Mouse (Mus musculus) MEL (cell line): ENCODE data around the gene Lrrn1.

Experiments used
- CHD1 ChIP-seq: IDR thresholded peaks from 2 replicates; pipeline ENCODE4 v1.6.1; 2012; ENCODE audit warnings: low read depth, mild to moderate bottlenecking, inconsistent platforms, low read length, improper control_type of control experiment
- CTCF ChIP-seq, 3 experiments: IDR thresholded peaks in 2 of 3; conservative IDR thresholded peaks in 1 of 3; 2 replicates each; pipeline ENCODE4 v1.5.1; 2011 to 2012; ENCODE audit warnings: low read length in 3 of 3, low read depth in 2 of 3, mild to moderate bottlenecking in 2 of 3, improper control_type of control experiment in 1 of 3, inconsistent platforms in 1 of 3, mixed read lengths in 1 of 3, moderate library complexity in 1 of 3; ENCODE audit not compliant: control insufficient read depth in 1 of 3, insufficient read depth in 1 of 3, poor library complexity in 1 of 3, severe bottlenecking in 1 of 3
- E2F4 ChIP-seq: IDR thresholded peaks from 2 replicates; pipeline ENCODE4 v1.6.1; 2011; ENCODE audit warnings: low read depth, low read length, improper control_type of control experiment, borderline replicate concordance
- EP300 ChIP-seq, 2 experiments: IDR thresholded peaks; 2 replicates each; pipeline ENCODE4 v1.6.1; 2011; ENCODE audit warnings: improper control_type of control experiment in 2 of 2, low read length in 2 of 2, low read depth in 1 of 2, mild to moderate bottlenecking in 1 of 2
- POLR2A ChIP-seq, 2 experiments: IDR thresholded peaks; 2 replicates each; pipeline ENCODE4 v1.6.1; 2011 to 2012; ENCODE audit warnings: low read length in 2 of 2, mild to moderate bottlenecking in 2 of 2, control low read depth in 1 of 2, improper control_type of control experiment in 1 of 2, low read depth in 1 of 2, moderate library complexity in 1 of 2; ENCODE audit not compliant: control insufficient read depth in 1 of 2, insufficient read depth in 1 of 2, poor library complexity in 1 of 2
- TCF12 ChIP-seq: IDR thresholded peaks from 2 replicates; pipeline ENCODE4 v1.6.1; 2014; ENCODE audit warnings: low read depth, mild to moderate bottlenecking, inconsistent platforms, low read length, improper control_type of control experiment, moderate library complexity
- USF1 ChIP-seq: IDR thresholded peaks from 2 replicates; pipeline ENCODE4 v1.6.1; 2014; ENCODE audit warnings: low read depth, mild to moderate bottlenecking, inconsistent platforms, low read length, improper control_type of control experiment, moderate library complexity
- ZNF384 ChIP-seq: IDR thresholded peaks from 2 replicates; pipeline ENCODE4 v1.6.1; 2012; ENCODE audit warnings: low read depth, mild to moderate bottlenecking, inconsistent platforms, low read length, improper control_type of control experiment

DNA sequence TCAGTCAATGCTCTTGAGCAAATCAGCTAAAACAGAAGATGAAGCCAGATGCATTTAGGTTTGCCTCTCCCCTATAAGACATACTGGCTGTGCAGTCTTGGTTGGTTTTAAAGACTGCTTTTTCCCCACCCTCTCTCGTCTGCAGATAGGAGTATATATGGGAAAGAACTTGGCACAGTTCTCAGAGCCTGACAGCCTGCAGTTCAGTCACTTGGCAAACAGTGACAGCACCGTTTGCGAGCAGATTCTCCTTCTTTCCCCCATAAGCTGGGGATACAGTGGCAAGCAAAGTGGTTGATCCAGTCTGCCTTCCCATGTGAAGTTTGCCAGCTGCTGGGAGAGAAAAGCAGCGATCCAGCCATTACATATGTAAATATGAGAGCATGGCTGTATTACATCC is 12.3 kb downstream of the Lrrn1 start:
- no peak for TF ChIP-seq CTCF (IDR thresholded peaks at IDR 0.05 in 2 of 3, conservative IDR thresholded peaks at IDR 0.05 in 1 of 3; ENCODE audit: control insufficient read depth in 1 of 3, insufficient read depth in 1 of 3, low read depth in 2 of 3, low read length in 3 of 3, poor library complexity in 1 of 3, severe bottlenecking in 1 of 3)
- TF ChIP-seq E2F4, result no peak
- TF ChIP-seq TCF12, result no peak
- no peak for TF ChIP-seq USF1
- no peak for TF ChIP-seq EP300 (IDR thresholded peaks at IDR 0.05; ENCODE audit: low read depth in 1 of 2, low read length in 2 of 2)
- TF ChIP-seq POLR2A (IDR thresholded peaks at IDR 0.05; ENCODE audit: control insufficient read depth in 1 of 2, insufficient read depth in 1 of 2, low read depth in 1 of 2, low read length in 2 of 2, poor library complexity in 1 of 2), result no peak
- no peak for TF ChIP-seq CHD1
- TF ChIP-seq ZNF384, result no peak
